Mouse (Mus musculus) thymus, postnatal 0 days (tissue): Measurements from ENCODE around the gene Ano3. TPM values are rescaled to one million over a fixed set of nuclear protein-coding genes. Genes with fewer than 3 reads are reported as not detected.

ENCODE experiments used
- polyA plus RNA-seq: library from polyadenylated mRNA; unstranded; fragments of >200 nt; fragmentation: Nextera tagmentation; extraction: Ambion mirVana; gene quantifications from 2 replicates; pipeline ENCODE4 v1.2.1, GENCODE M21; 2015

Gene Ano3
- polyA plus RNA-seq, 1 experiment from 2014 or later: 0.03 TPM

Other genes starting within 250 kb of the Ano3 start
- gene Muc15, start 229.6 kb downstream of the Ano3 start, polyA plus RNA-seq: 0.20 and 0.30 TPM in 2 replicates
- not detected in 2 replicates for gene Gm13941, start 155.1 kb upstream of the Ano3 start, polyA plus RNA-seq
- gene Gm15130, start 202.0 kb upstream of the Ano3 start, polyA plus RNA-seq: not detected in 2 replicates